Comparison of ENCODE assay signal across 15 mouse cellular contexts in the genomic region with DNA sequence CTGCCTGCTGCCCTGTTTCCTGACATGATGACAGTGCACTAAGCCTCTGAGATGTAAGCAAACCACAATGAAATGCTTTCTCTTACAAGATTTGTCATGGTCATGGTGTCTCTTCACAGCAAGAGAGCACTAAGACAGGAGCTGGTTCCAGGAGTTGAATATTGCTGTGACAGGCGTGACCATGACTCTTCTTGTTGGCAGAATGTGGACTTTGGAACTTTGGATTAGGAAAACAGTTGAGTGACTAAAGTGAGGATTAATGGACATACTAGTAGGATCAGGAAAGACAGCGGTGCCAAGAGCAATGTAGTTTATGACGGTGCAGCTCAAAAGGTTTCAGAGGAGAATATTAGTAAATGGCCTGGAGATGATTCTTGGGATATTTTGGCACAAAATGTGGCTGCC.
"Had no signal": no experiment of that assay in that cellular context is flagged by ENCODE, and none has a peak within 500 bp of the region (broad histone marks: within the 10 kb centered on the region; RNA-seq: fewer than 3 reads in every experiment).

No protein-coding gene starts in this region.

- H3K4me2 ChIP-seq: intestine, embryonic 15.5 days; limb, embryonic 13.5 days; liver, embryonic 12.5 days; lung, embryonic 14.5 days; neural tube, embryonic 12.5 days had no signal

- ATAC-seq: intestine, embryonic 15.5 days; liver, embryonic 12.5 days had no signal

- H3K36me3 ChIP-seq: intestine, embryonic 15.5 days; limb, embryonic 13.5 days; liver, embryonic 12.5 days; neural tube, embryonic 12.5 days had no signal

- H3K9ac ChIP-seq: intestine, embryonic 15.5 days; limb, embryonic 13.5 days; liver, embryonic 12.5 days; lung, embryonic 14.5 days; neural tube, embryonic 12.5 days had no signal

- H3K27ac ChIP-seq: intestine, embryonic 15.5 days; kidney, postnatal 0 days; layer of hippocampus, adult 2 months; limb, embryonic 13.5 days; liver, embryonic 12.5 days; macrophage; neural tube, embryonic 12.5 days had no signal

- H3K4me1 ChIP-seq: intestine, embryonic 15.5 days; limb, embryonic 13.5 days; liver, embryonic 12.5 days; neural tube, embryonic 12.5 days had no signal

- H3K9me3 ChIP-seq: intestine, embryonic 15.5 days; limb, embryonic 13.5 days; liver, embryonic 12.5 days; neural tube, embryonic 12.5 days had no signal

- DNase-seq: kidney, adult 18-20 months; kidney, postnatal 4 days; left cerebral cortex, postnatal 4 days; lung, embryonic 14.5 days; lung, postnatal 10 days; thymus, adult 18-20 months; thymus, postnatal 14 days had no signal

- H3K4me3 ChIP-seq: intestine, embryonic 15.5 days; layer of hippocampus, adult 2 months; limb, embryonic 13.5 days; liver, embryonic 12.5 days; megakaryocyte, embryonic 14.5 days; neural tube, embryonic 12.5 days had no signal

- H3K27me3 ChIP-seq: intestine, embryonic 15.5 days; limb, embryonic 13.5 days; liver, embryonic 12.5 days; megakaryocyte, embryonic 14.5 days; neural tube, embryonic 12.5 days had no signal
